Mouse (Mus musculus): ENCODE data around the gene Atp6v0a1.
A peak's percentile ranks its signal among the peaks of the same experiment; 100 is the strongest.

Gene Atp6v0a1

DNA sequence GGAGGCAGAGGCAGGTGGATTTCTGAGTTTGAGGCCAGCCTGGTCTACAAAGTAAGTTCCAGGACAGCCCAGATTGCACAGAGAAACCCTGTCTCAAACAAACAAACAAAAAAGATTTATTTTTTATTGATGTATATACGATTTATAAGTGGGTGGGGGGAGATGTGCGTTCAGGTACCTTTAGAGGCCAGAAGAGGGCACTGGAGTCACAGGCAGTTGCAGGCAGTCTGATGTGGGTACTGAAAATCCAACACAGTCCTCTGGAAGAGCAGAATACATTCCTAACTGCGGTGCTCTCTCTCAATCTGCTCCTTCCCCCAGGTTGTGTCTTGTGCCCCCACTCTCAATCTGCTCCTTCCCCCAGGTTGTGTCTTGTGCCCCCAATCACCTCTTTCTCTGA lies 23.6 kb upstream of the Atp6v0a1 start:
- no peaks in the 10 kb centered on the region for H3K9me3 ChIP-seq (ENCODE audit: low read length)
- no peaks in the 10 kb centered on the region for H3K36me3 ChIP-seq (ENCODE audit: insufficient read depth, low read length)
- H3K4me3 ChIP-seq (replicated peaks; ENCODE audit: low read length), result no peak overlapping the region
- peaks cover 25% of the 10 kb centered on the region for H3K4me1 ChIP-seq (replicated peaks; ENCODE audit: low read depth, low read length)
- TF ChIP-seq NANOG (IDR thresholded peaks at IDR 0.05; ENCODE audit: borderline replicate concordance, low read length) (no peak), POU5F1 (IDR thresholded peaks at IDR 0.05; ENCODE audit: borderline replicate concordance, low read length) (no peak), CTCF (conservative IDR thresholded peaks at IDR 0.05; ENCODE audit: low read length) (peak; percentile 50)
- peaks cover 17% of the 10 kb centered on the region for H3K27me3 ChIP-seq (ENCODE audit: insufficient read depth, low read length)

DNA sequence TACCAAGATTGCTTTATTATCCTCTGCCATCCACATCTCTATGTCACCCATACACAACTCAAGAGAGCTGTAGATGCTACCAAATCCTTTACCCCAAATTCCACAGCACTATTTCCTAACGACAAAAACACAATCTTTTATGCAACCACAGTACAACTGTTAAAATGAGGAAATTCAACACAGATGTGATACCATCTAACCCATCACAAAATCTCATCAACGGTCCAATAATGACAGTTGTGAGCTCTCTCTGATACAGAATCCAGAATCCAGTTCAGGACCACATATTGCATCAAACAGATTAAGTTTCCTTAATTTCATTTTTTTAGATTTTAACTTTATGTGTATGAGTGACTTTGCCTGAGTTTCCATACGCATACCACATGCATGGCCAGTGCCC lies 20.6 kb upstream of the Atp6v0a1 start:
- TF ChIP-seq NANOG (IDR thresholded peaks at IDR 0.05; ENCODE audit: borderline replicate concordance, low read length), result no peak
- no peaks in the 10 kb centered on the region for H3K36me3 ChIP-seq (ENCODE audit: insufficient read depth, low read length)
- peaks cover 13% of the 10 kb centered on the region for H3K4me1 ChIP-seq (replicated peaks; ENCODE audit: low read depth, low read length)
- H3K27me3 ChIP-seq (ENCODE audit: insufficient read depth, low read length), result peaks cover 7% of the 10 kb centered on the region; the same call in 1 of the 2 replicates
- no peaks in the 10 kb centered on the region for H3K9me3 ChIP-seq (ENCODE audit: low read length)
- H3K4me3 ChIP-seq (replicated peaks; ENCODE audit: low read length), result no peak overlapping the region

DNA sequence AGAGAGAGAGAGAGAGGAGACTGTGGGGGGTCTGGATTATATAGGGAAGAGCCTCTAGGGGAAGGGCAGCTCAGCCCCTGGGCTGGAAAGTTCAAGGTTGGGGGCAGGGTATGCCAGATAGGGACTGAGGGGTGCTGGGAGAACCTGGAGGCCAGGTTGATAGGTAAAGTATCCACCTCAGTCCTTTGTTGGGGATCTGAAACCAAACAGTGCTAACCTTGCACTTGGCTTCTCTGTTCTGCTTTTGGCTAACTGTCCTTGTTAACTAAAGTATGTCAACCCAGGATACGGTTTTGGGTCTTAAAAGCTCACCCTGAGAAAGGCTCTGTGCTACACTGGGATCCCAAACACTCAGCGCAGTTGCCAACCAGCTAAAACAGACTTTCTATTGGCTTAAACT lies 19.6 kb upstream of the Atp6v0a1 start:
- H3K36me3 ChIP-seq (ENCODE audit: insufficient read depth, low read length), result no peaks in the 10 kb centered on the region
- no peak for TF ChIP-seq NANOG (IDR thresholded peaks at IDR 0.05; ENCODE audit: borderline replicate concordance, low read length)
- no peak for TF ChIP-seq CTCF (conservative IDR thresholded peaks at IDR 0.05; ENCODE audit: low read length)
- TF ChIP-seq POU5F1 (IDR thresholded peaks at IDR 0.05; ENCODE audit: borderline replicate concordance, low read length), result no peak

DNA sequence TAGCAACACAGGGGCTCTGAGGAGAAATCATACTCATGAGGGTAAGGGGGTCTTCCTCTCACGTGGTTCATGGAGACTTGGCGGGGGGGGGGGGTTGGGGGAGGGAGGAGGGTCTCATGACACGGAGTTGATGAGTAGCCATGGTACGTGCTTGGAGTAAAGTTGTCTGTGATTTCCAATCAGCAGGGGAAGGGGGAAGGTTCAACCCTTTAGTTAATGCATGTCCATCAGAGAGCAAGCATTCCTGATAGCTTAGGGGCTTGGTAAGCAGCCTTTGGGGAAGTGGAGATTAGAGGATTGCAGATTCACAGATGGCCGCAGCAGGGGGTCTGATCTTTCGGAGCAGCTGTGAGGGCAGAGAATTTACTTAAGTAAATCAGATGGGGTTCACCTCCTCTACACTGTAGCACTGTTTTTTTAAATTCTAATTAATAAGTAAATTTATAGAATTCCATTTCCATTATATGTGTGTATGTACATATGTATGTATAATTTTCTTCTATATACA lies 18.2 kb upstream of the Atp6v0a1 start:
- H3K9me3 ChIP-seq (ENCODE audit: low read length), result no peaks in the 10 kb centered on the region
- peaks cover 18% of the 10 kb centered on the region for H3K27me3 ChIP-seq (ENCODE audit: insufficient read depth, low read length)
- peaks cover 13% of the 10 kb centered on the region for H3K4me1 ChIP-seq (replicated peaks; ENCODE audit: low read depth, low read length)
- TF ChIP-seq NANOG (IDR thresholded peaks at IDR 0.05; ENCODE audit: borderline replicate concordance, low read length), result peak; percentile 71; the same call in 1 of the 2 replicates
- no peak for TF ChIP-seq POU5F1 (IDR thresholded peaks at IDR 0.05; ENCODE audit: borderline replicate concordance, low read length)
- no peak overlapping the region for H3K4me3 ChIP-seq (replicated peaks; ENCODE audit: low read length)
- H3K36me3 ChIP-seq (ENCODE audit: insufficient read depth, low read length), result no peaks in the 10 kb centered on the region

More for the DNA sequence above, 19.6 kb upstream of the Atp6v0a1 start:
- H3K4me3 ChIP-seq (replicated peaks; ENCODE audit: low read length), result no peak overlapping the region
- H3K27me3 ChIP-seq (ENCODE audit: insufficient read depth, low read length), result peaks cover 12% of the 10 kb centered on the region
- H3K9me3 ChIP-seq (ENCODE audit: low read length), result no peaks in the 10 kb centered on the region
- peaks cover 13% of the 10 kb centered on the region for H3K4me1 ChIP-seq (replicated peaks; ENCODE audit: low read depth, low read length)

DNA sequence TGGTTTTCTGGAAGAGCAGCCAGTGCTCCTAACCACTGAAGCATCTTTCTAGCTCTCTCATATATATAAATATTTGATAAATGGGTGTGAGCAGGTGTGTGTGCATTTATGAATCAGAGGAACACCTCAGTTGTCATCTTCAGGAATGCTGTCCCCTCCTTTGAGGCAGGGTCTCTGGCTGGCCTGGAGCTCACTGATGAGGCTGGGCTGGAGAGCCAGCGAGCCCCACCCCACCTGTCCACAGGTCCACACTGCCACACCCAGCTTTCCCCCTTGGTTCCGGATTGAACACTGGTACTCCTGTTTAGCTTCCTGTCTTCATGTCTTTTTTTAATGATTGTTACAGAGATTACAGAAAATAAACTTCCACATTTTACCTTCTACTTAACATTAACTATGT lies 15.8 kb upstream of the Atp6v0a1 start:
- no peak overlapping the region for H3K4me3 ChIP-seq (replicated peaks; ENCODE audit: low read length)
- no peaks in the 10 kb centered on the region for H3K36me3 ChIP-seq (ENCODE audit: insufficient read depth, low read length)
- H3K9me3 ChIP-seq (ENCODE audit: low read length), result no peaks in the 10 kb centered on the region
- H3K27me3 ChIP-seq (ENCODE audit: insufficient read depth, low read length), result peaks cover 18% of the 10 kb centered on the region
- no peak for TF ChIP-seq POU5F1 (IDR thresholded peaks at IDR 0.05; ENCODE audit: borderline replicate concordance, low read length)
- no peak for TF ChIP-seq NANOG (IDR thresholded peaks at IDR 0.05; ENCODE audit: borderline replicate concordance, low read length)
- no peak for TF ChIP-seq CTCF (conservative IDR thresholded peaks at IDR 0.05; ENCODE audit: low read length)
- peaks cover 21% of the 10 kb centered on the region for H3K4me1 ChIP-seq (replicated peaks; ENCODE audit: low read depth, low read length)

DNA sequence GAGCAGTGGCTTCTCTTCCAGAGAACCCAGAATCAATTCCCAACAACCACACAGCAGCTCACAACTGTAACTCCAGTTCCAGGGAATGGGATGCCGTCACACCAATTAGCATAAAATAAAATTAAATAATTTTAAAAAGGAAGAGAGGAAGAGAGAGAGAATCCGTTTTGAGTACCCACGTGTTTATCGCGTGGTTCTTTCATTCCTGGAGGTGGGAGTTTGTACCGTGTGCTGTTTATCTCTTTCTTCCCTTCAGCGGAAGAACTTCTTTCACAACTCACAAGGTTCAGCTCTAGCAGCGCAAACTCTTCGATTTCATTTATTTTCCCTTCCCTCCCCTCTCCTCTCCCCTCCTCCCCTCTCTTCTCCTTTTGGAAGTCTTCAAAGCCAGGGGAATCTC lies 15.0 kb upstream of the Atp6v0a1 start:
- no peaks in the 10 kb centered on the region for H3K36me3 ChIP-seq (ENCODE audit: insufficient read depth, low read length)
- H3K4me1 ChIP-seq (replicated peaks; ENCODE audit: low read depth, low read length), result peaks cover 26% of the 10 kb centered on the region
- H3K27me3 ChIP-seq (ENCODE audit: insufficient read depth, low read length), result peaks cover 14% of the 10 kb centered on the region
- no peak for TF ChIP-seq NANOG (IDR thresholded peaks at IDR 0.05; ENCODE audit: borderline replicate concordance, low read length)
- no peaks in the 10 kb centered on the region for H3K9me3 ChIP-seq (ENCODE audit: low read length)
- H3K4me3 ChIP-seq (replicated peaks; ENCODE audit: low read length), result no peak overlapping the region

DNA sequence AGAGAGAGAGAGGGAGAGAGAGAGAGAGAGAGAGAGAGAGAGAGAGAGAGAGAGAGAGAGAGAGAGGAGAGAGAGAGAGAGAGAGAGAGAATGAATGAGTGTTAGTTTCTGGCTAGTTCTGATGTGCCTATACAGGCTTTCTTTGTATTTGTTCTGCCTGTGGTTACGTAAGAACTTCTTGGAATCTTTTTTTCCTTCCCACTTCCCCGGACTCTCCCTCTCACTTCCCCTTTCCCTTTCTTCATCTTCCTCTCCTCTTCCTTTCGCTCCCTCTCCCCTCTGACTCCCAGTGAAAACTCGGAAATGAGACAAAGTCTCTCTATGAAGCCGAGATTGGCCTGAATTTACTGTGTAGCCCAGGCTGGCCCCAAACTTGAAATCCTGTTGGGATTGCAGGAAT lies 14.6 kb upstream of the Atp6v0a1 start:
- peaks cover 14% of the 10 kb centered on the region for H3K27me3 ChIP-seq (ENCODE audit: insufficient read depth, low read length)
- TF ChIP-seq CTCF (conservative IDR thresholded peaks at IDR 0.05; ENCODE audit: low read length) (no peak), NANOG (IDR thresholded peaks at IDR 0.05; ENCODE audit: borderline replicate concordance, low read length) (no peak), POU5F1 (IDR thresholded peaks at IDR 0.05; ENCODE audit: borderline replicate concordance, low read length) (no peak)
- H3K4me1 ChIP-seq (replicated peaks; ENCODE audit: low read depth, low read length), result peaks cover 28% of the 10 kb centered on the region
- H3K4me3 ChIP-seq (replicated peaks; ENCODE audit: low read length), result no peak overlapping the region
- no peaks in the 10 kb centered on the region for H3K9me3 ChIP-seq (ENCODE audit: low read length)
- no peaks in the 10 kb centered on the region for H3K36me3 ChIP-seq (ENCODE audit: insufficient read depth, low read length)

DNA sequence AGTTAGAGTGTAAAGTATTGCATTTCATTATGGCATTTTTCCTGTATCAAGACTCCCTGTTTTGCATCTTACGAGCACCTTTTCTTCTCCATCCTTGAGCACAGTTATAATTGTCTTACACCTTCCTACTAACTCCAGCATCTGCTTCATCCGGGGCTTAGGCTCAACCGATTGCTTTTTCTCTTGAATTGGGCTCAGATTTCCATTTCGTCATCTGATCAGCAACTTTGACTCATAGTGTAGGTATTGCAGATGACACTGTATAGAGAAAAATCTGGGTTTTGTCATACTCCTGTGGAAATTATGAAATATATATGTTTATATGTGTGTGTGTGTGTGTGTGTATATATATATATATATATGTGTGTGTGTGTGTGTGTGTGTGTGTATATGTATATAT lies 12.8 kb upstream of the Atp6v0a1 start:
- Histone ChIP-seq H3K27me3 (ENCODE audit: insufficient read depth, low read length) (peaks cover 29% of the 10 kb centered on the region), H3K36me3 (ENCODE audit: insufficient read depth, low read length) (no peaks in the 10 kb centered on the region), H3K9me3 (ENCODE audit: low read length) (no peaks in the 10 kb centered on the region), H3K4me1 (replicated peaks; ENCODE audit: low read depth, low read length) (peaks cover 42% of the 10 kb centered on the region), H3K4me3 (replicated peaks; ENCODE audit: low read length) (no peak overlapping the region)
- no peak for TF ChIP-seq NANOG (IDR thresholded peaks at IDR 0.05; ENCODE audit: borderline replicate concordance, low read length)

DNA sequence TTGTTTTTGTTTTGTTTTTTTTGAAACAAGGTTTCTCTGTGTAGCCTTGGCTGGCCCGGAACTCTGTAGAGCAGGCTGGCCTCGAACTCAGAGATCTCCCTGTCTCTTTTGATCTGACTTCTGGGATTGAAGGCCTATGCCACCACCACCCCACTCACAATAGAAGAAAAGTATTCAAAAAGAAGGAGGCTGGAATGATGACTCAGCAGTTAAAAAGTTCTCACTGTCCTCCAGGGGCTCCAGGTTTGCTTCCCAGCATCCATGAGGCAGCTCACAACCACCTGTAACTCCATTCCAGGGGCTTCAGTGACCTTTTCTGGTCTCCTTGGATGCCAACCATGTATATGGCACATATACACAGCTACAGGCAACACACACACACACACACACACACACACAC lies 10.4 kb upstream of the Atp6v0a1 start:
- Histone ChIP-seq H3K9me3 (ENCODE audit: low read length) (no peaks in the 10 kb centered on the region), H3K4me1 (replicated peaks; ENCODE audit: low read depth, low read length) (peaks cover 47% of the 10 kb centered on the region), H3K27me3 (ENCODE audit: insufficient read depth, low read length) (peaks cover 26% of the 10 kb centered on the region), H3K4me3 (replicated peaks; ENCODE audit: low read length) (peak overlapping the region; percentile 17; the same call in 1 of the 2 replicates), H3K36me3 (ENCODE audit: insufficient read depth, low read length) (no peaks in the 10 kb centered on the region)
- no peak for TF ChIP-seq NANOG (IDR thresholded peaks at IDR 0.05; ENCODE audit: borderline replicate concordance, low read length)
- TF ChIP-seq POU5F1 (IDR thresholded peaks at IDR 0.05; ENCODE audit: borderline replicate concordance, low read length), result no peak
- TF ChIP-seq CTCF (conservative IDR thresholded peaks at IDR 0.05; ENCODE audit: low read length), result no peak

All from E14TG2a.4 (cell line).